Mouse (Mus musculus) intestine, postnatal 0 days (tissue): ENCODE measurements around the gene Pigg. TPM values are rescaled to one million over a fixed set of nuclear protein-coding genes. Genes with fewer than 3 reads are reported as not detected.

ENCODE experiments used
- ATAC-seq: fragments of 200-750 bp; cut with Nextera tagmentation; 2 replicates; pipeline ENCODE4 v1.8.0; 2017; ENCODE audit warnings: mild to moderate bottlenecking, moderate TSS enrichment, moderate library complexity
- H3K27ac ChIP-seq: fragments of 300-500 bp; sonication (generic); 2 replicates; pipeline ENCODE4 v1.5.1; 2014; ENCODE audit warnings: mild to moderate bottlenecking, low read depth, low read length, moderate library complexity
- H3K27me3 ChIP-seq: fragments of 300-500 bp; sonication (generic); replicated peaks from 2 replicates; pipeline ENCODE4 v1.6.1; 2014; ENCODE audit warnings: low read length, mixed read lengths; ENCODE audit not compliant: control insufficient read depth, insufficient read depth
- H3K36me3 ChIP-seq: fragments of 300-500 bp; sonication (generic); 2 replicates; pipeline ENCODE4 v1.6.1; 2014; ENCODE audit warnings: mild to moderate bottlenecking, moderate library complexity; ENCODE audit not compliant: control insufficient read depth, insufficient read depth
- H3K4me1 ChIP-seq: fragments of 300-500 bp; sonication (generic); replicated peaks from 2 replicates; pipeline ENCODE4 v1.6.1; 2014; ENCODE audit warnings: antibody characterized with exemption, low read length, mixed read lengths; ENCODE audit not compliant: control insufficient read depth, insufficient read depth
- H3K4me2 ChIP-seq: fragments of 300-500 bp; sonication (generic); replicated peaks from 2 replicates; pipeline ENCODE4 v1.6.1; 2014; ENCODE audit warnings: low read depth, mild to moderate bottlenecking, moderate library complexity
- H3K4me3 ChIP-seq: fragments of 300-500 bp; sonication (generic); 2 replicates; pipeline ENCODE4 v1.5.1; 2014; ENCODE audit warnings: low read depth, low read length
- H3K9ac ChIP-seq: fragments of 300-500 bp; sonication (generic); 2 replicates; pipeline ENCODE4 v1.6.1; 2014; ENCODE audit warnings: mild to moderate bottlenecking, low read depth, low read length
- H3K9me3 ChIP-seq: fragments of 300-500 bp; sonication (generic); 2 replicates; pipeline ENCODE4 v1.6.1; 2016; ENCODE audit warnings: mixed run types; ENCODE audit not compliant: control insufficient read depth
- CTCF ChIP-seq: sonication (generic); IDR thresholded peaks from 2 replicates; pipeline ENCODE4 v1.5.1; 2016; ENCODE audit warnings: low read depth, mild to moderate bottlenecking, control low read depth, antibody characterized with exemption, moderate library complexity
- WGBS: fragments of 180-500 bp; shearing (Covaris S2); extraction: QIAGEN DNeasy Blood & Tissue Kit; methylation state at CpG from one replicate; pipeline ENCODE4 v1.1.7; 2014; 5-methylcytosine and 5-hydroxymethylcytosine counted together
- polyA plus RNA-seq: library from polyadenylated mRNA; unstranded; fragments of >200 nt; fragmentation: Nextera tagmentation; extraction: Ambion mirVana; gene quantifications from 2 replicates; pipeline ENCODE4 v1.2.1, GENCODE M21; 2015

Gene Pigg
- polyA plus RNA-seq, 1 experiment from 2014 or later: 3.1 TPM

DNA sequence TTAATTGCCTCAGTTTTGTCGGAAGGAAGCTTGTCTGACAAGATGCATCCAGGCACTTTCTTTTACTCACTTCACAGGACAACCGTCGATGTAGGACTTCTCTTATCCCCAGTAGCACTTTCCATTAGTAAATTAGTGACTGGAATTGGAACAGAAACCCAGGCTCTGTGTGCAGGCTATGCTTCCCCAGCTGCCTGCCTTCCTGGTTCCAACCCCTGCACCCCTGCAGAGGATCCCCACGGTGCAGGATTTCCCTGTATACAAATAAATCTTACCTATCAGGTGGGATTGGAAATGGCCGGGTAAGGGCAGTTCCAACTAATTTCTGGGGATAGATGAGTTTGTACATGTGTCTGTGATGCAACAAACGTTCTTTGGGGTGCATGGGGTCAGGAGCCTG, 57.6 kb downstream of the Pigg start:
- Histone ChIP-seq H3K4me2 (no peak overlapping the region), H3K4me1 (peaks cover 8% of the 10 kb centered on the region; the same call in 1 of the 2 replicates), H3K4me3 (no peak overlapping the region; the same call in 1 of the 2 replicates), H3K27me3 (peaks cover 80% of the 10 kb centered on the region), H3K36me3 (no peaks in the 10 kb centered on the region), H3K27ac (no peak overlapping the region), H3K9ac (no peak overlapping the region), H3K9me3 (no peaks in the 10 kb centered on the region)
- no peak for TF ChIP-seq CTCF
- 5% methylated on average over 6 of the region's 6 CpGs for WGBS
- no peak for ATAC-seq

DNA sequence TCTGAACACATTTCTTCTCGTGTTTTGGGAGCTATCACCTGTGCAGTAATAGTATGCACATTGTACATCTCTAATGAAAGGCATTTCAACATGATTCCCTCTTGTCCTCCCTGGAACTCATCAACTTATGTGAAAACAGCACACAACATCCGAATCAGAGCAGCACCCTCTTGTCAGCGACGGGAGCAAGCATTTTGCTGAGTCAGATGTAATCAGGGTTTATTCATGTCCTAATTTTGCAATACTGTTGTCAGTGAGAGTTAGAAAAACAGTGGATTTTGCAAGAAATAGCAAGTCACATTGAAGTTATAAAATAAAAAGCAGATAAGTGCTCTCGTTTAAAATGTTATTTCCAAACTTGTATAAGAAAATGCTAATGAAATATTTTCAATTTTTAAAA, 61.7 kb downstream of the Pigg start:
- H3K4me2 ChIP-seq: no peak overlapping the region
- no peaks in the 10 kb centered on the region for H3K9me3 ChIP-seq
- no peaks in the 10 kb centered on the region for H3K36me3 ChIP-seq
- peaks cover 40% of the 10 kb centered on the region for H3K27me3 ChIP-seq
- no peak for ATAC-seq
- H3K9ac ChIP-seq: no peak overlapping the region
- H3K4me1 ChIP-seq: 0 out of 2 replicates have a peak, but pooled peaks cover 4% of the 10 kb centered on the region
- 75% methylated on average over 5 of the region's 5 CpGs for WGBS
- H3K4me3 ChIP-seq: no peak overlapping the region
- no peak for TF ChIP-seq CTCF
- H3K27ac ChIP-seq: no peak overlapping the region

DNA sequence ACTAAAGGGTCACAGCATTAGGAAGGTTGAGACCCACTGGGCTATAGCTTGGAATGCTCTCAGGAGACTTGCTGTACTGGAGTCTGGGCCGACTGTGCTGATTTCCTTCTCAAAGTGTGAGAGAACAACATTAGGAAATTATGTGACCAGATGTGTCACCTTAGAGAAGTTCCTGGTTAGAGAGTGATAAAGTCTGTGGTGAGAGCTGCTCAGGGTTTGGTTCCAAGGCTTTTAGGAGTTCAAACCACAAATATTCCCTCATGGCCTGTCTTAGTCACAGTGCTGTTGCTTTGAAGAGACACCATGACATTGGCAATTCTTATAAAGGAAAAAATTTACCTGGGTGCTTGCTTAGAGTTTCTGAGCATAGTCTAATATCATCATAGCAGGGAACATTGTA, 63.6 kb downstream of the Pigg start:
- Histone ChIP-seq H3K9me3 (no peaks in the 10 kb centered on the region), H3K36me3 (no peaks in the 10 kb centered on the region), H3K4me3 (no peak overlapping the region), H3K9ac (no peak overlapping the region), H3K27me3 (peaks cover 20% of the 10 kb centered on the region), H3K4me1 (no peaks in the 10 kb centered on the region), H3K27ac (no peak overlapping the region), H3K4me2 (no peak overlapping the region)
- TF ChIP-seq CTCF: no peak
- no peak for ATAC-seq
- WGBS: 66% methylated on average over 1 of the region's 1 CpGs

DNA sequence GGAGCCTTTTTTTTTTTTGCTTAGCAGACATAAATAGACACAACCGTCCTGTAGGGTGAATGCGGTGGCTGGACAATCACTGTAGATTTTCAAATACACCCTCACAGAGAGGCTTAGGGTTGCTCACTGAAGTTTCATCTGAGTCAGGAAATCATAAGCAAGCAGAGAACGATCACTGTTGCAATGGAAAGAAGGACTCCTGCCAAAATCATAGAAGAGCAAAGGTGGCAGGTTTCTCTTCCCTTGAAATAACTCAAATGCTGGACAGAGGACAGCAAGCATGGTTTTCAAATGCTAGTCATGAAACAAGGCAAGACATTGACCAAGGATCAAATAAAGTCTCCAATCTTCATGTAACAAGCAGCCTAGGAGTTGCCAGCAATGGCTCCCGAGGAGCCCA, 65.9 kb downstream of the Pigg start:
- Histone ChIP-seq H3K9me3 (no peaks in the 10 kb centered on the region), H3K9ac (no peak overlapping the region), H3K27me3 (0 out of 2 replicates have a peak, but pooled peaks cover 5% of the 10 kb centered on the region), H3K27ac (no peak overlapping the region), H3K4me2 (no peak overlapping the region), H3K36me3 (no peaks in the 10 kb centered on the region), H3K4me1 (no peaks in the 10 kb centered on the region), H3K4me3 (no peak overlapping the region)
- 75% methylated on average over 4 of the region's 4 CpGs for WGBS
- ATAC-seq: no peak
- TF ChIP-seq CTCF: no peak

DNA sequence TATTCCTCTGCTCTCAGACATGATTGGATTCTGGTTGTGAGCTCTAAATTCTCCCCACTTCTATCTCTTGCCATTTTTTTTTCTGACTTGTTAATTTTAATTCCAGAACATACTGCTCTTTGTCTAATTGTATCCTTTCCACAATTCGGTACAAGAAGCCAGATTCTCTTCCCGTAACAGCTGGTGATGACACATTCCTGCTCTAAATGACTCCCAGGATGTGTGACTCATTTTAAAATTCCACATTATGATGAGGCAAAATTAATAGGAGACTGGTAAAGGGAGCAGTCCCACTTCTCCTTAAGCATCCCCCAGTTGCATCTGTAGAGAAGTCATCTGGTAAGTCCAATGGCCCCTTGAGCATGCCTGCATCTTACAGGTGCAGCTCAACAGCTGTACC, 73.2 kb downstream of the Pigg start:
- 83% methylated on average over 2 of the region's 2 CpGs for WGBS
- Histone ChIP-seq H3K4me1 (no peaks in the 10 kb centered on the region), H3K4me3 (no peak overlapping the region), H3K27me3 (no peaks in the 10 kb centered on the region; the same call in 1 of the 2 replicates), H3K9me3 (no peaks in the 10 kb centered on the region), H3K9ac (no peak overlapping the region), H3K36me3 (no peaks in the 10 kb centered on the region), H3K4me2 (no peak overlapping the region), H3K27ac (no peak overlapping the region)
- ATAC-seq: no peak
- TF ChIP-seq CTCF: no peak

DNA sequence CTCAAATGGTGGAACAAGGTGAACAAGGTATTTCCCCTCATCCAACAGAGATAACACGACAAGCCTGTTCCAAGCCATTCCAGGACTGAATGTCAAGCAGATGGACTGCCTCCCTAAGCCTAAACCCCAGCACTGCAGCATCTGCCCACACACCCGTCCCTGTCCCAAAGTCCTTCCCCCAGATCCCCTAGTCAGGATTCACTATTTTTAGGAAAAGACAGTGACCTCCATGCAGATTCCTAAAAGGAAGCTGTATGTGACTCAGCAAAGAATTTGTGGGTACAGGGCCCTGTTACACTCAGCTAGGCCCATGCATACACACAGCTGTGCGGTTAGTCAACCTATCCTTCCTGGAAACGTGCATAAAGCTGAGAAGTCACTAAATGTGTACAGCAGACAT, 74.0 kb downstream of the Pigg start:
- 65% methylated on average over 4 of the region's 4 CpGs for WGBS
- TF ChIP-seq CTCF: no peak
- H3K36me3 ChIP-seq: no peaks in the 10 kb centered on the region
- H3K27ac ChIP-seq: no peak overlapping the region
- H3K4me1 ChIP-seq: no peaks in the 10 kb centered on the region
- no peaks in the 10 kb centered on the region; the same call in 1 of the 2 replicates for H3K27me3 ChIP-seq
- H3K9ac ChIP-seq: no peak overlapping the region
- no peak for ATAC-seq
- no peak overlapping the region for H3K4me2 ChIP-seq
- H3K9me3 ChIP-seq: no peaks in the 10 kb centered on the region
- no peak overlapping the region for H3K4me3 ChIP-seq

DNA sequence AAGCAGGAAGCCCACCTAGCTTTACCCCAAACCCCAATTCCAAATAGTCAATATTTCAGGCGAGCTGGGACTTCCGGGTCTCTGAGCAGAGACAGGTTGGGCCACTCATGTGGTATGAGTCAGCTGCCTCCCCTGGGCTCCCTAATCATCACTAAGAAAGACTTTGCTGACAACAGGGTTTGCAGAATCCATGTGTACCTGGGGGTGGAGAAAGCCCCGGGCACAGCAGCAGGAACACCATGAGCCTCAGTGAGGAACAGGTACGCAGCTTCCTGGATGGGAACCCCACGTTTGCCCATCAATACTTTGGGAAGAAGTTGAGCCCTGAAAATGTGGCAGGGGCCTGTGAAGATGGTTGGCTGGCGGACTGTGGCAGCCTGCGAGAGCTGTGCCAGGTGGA, 75.8 kb downstream of the Pigg start, which contains the start of gene Pde6b:
TSS of gene Pde6b (plus strand) at position 191 of the 400 bp plus-strand sequence.
- H3K27me3 ChIP-seq: no peaks in the 10 kb centered on the region; the same call in 1 of the 2 replicates
- no peaks in the 10 kb centered on the region for H3K9me3 ChIP-seq
- no peak for ATAC-seq
- H3K27ac ChIP-seq: no peak within 1 kb of the TSS
- no peak within 1 kb of the TSS for H3K4me3 ChIP-seq
- no peak within 1 kb of the TSS for H3K4me2 ChIP-seq
- 73% methylated on average over 7 of the region's 7 CpGs for WGBS
- TF ChIP-seq CTCF: no peak
- no peak within 1 kb of the TSS for H3K9ac ChIP-seq
- H3K36me3 ChIP-seq: no peaks in the 10 kb centered on the region
- H3K4me1 ChIP-seq: no peaks in the 10 kb centered on the region
